Mouse (Mus musculus): ENCODE data around the gene Tbc1d25. TPM values are rescaled to one million over a fixed set of nuclear protein-coding genes. Genes with fewer than 3 reads are reported as not detected.
A peak's percentile ranks its signal among the peaks of the same experiment; 100 is the strongest.

The Tbc1d25 gene
- 1 to 10 TPM; 3.1 to 5.5 (median 4.4) TPM for total RNA-seq (2022)

DNA sequence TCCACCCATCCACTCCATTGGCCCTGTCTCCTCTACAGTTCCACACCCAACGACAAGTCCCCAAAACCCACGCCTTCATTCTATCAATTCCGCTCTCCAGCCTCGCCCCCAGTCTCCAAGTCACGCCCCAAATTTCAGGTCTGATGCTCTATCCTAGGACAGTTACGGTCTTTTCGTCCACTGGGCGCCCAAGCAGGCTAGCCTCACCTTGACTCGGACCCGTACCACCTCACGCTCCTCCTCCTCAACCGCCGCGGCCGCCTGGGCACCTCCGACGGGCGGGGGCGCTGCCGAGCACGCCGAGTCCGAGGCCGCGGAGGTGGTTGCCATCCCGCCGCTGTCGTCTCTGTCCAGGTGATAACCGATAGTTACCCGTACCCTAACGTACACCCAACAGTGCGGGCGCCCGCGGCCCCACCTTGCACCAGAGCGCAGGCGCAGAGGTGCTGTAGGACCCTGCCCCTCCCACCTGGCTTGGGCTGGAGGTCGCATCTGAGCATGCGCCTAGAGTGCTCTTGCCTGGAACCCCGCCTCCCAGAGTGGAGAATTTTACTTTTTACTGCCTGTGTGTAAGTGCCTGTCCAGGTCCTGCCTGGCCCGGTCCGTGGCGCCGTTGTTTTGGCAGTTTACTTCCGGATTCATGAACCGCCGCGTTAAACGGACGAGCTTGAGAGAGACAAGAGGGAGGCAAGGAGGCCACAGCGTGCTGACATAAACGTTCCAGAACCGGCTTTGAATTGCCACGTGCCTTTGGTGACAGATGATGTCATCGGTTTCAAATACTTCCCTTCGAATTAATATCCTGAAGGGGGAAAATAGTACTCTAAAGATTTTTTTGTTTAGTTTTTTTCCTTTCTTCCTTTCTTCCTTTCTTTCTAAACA lies at the start of gene Tbc1d25:
Gene Tbc1d25 (minus strand): TSS at position 678 of the 882 bp plus-strand sequence.
- DNase-seq (ENCODE audit: low spot score), result peak; percentile 83

DNA sequence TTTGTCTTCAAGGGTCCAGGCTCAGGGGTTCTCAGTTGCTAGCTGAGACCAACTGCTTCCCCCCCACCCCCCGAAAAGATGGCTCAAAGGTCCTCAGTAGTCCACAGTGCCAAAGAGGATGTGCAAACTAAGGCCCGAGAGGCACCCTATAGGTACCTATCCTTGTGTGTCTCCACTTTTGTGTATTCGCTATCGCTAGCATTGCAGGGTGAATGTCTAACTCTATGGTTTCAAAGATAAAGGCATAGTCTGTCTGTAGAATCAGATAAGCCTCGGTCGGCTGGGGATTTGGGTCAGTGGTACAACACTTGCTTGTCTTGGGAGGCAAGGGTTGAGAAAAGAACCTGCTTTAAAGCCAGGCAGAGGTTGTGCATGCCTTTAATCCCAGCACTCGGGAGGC lies 47.5 kb upstream of the Tbc1d25 start:
- no peak for DNase-seq (ENCODE audit: low spot score)

DNA sequence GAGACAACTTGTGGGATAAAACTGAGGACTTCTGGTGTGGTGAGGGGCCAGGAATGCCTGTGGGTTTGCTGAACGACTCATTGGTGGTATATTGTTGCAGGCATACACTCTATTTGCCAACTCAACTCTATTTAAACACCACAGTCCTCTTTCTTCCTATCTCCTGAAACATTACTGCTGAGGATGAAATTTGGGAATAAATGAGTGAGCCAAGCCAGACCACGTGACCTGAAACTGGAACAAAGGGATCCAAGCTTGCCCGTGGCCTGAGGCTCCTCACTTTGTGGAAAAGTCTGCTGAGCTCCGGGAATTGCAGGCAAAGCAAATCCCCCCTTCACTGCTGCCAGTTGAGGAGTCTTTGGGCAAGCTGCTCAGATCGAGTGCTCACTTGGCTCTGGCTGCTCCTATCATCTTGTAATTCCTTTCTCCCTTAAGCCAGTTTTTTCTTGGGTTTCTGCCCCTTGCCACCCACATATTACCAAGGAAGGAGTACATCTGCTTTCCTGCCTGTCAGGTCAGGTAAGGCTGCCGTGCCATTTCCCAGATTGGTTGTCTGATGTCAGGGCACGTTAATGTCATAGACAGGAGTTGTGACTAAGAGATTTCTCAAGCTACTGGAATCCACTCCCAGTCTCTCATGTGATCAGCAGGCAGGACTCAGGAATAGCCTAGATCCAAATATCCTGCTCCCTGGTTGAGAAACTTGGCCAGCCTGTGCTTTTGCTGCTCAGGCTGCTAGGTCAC lies 46.9 kb upstream of the Tbc1d25 start:
- DNase-seq (ENCODE audit: low spot score), result peak; percentile 1

DNA sequence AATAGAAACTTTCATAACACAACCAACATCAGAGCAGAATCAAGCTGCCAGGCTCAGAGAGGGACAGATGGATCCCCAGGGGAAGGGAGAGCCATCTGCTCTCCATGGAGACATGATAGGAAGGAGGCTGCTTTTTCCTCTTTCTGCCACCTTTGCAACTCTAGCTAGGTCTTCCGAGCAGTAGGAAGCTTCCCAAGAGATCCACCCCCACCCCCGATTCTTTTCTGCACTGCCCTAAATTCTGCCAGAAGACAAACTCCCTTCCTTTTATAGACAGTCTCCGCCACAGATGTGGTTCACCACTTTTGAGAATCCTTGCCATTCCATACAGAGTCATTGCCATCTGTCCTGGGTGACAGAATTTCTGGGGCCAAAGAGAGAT lies 46.3 kb upstream of the Tbc1d25 start:
- DNase-seq (ENCODE audit: low spot score), result no peak

DNA sequence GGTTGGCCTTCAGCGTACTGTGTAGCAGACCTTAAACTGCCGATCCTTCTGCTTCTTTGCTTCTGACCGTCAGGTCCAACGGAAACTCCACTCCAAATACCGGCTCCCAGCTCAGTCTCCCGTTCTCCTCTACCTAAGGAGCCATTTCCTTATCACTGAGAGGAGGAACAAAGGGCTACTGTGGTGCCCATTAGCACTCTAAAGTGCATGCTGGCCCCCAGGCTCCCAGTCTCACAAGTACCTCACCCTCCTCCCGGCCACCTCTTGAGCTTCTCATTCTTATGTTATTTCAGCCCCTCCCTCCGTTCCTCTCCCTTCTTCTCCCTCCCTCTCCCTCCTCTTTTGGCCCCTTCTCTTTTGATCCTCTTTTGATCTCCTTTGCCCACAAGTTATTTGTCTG lies 43.7 kb upstream of the Tbc1d25 start:
- no peak for DNase-seq (ENCODE audit: low spot score)

DNA sequence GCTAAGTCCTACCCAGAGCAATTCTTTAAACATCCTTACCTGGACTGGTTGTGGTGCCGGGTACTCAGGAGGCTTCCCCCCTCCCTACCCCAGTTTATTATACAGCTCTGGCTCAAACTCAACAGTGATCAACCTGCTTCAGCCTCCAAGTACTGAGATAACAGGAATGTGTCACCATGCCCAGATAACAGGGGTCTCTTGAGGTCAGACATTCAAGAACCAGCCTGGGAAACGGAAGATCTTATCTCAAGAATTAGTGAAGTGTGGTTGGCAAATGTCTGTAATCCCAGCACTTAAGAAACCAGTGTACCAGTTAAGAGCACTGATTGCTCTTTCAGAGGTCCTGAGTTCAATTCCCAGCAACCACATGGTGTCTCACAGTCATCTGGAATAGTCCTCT lies 42.1 kb upstream of the Tbc1d25 start:
- no peak for DNase-seq (ENCODE audit: low spot score)

DNA sequence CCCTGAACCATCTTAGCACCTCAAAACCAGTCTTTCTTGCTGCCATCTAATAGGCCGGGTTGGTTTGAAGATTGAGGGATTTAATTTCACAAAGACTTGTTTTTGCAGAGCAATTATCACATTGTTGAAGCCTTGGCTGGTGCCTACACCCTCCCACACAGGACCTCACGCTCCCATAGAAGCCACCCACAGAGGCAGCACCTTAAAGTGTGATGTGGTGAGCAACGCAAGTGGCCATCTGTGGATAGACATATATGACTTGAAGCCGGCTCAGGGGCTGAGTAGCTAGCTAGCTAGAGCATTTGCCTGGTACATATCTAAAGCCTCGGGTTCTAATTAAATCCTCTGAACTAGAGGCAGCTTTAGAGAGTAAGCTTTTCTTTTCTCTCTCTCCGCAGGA lies 41.4 kb upstream of the Tbc1d25 start:
- DNase-seq (ENCODE audit: low spot score), result no peak

DNA sequence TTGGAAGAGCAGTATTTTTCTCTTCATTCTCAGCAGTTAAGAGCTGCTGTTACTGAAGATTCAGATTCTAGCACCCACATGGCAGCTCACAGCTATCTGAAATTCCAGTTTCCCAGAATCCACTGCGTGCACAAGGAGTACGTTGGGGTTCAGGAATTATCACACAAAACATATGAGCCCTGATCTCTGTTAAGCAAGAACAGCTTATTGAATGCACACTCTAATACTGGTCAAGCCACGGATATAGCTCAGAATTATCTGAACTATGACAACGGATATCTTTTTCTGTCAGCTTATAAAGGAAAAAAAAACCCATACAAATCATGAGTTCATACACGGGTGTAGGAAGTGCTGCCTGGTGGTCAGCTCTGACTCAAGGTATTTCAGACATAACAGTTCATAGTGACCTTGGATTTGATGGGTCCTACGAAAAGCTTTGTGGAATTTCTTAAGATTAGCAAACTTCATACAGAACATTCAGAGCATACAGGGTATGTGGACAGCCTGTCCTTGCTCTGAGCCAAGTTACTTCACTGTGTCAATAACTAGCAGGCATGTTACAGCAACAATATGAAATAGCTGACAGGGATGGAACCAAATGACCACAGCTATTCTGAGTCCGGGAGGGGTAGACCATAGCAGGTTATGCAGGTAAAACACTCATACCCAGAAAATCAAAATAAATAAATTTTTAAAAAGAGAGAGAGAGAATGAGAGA lies 35.7 kb upstream of the Tbc1d25 start:
- no peak for DNase-seq (ENCODE audit: low spot score)

DNA sequence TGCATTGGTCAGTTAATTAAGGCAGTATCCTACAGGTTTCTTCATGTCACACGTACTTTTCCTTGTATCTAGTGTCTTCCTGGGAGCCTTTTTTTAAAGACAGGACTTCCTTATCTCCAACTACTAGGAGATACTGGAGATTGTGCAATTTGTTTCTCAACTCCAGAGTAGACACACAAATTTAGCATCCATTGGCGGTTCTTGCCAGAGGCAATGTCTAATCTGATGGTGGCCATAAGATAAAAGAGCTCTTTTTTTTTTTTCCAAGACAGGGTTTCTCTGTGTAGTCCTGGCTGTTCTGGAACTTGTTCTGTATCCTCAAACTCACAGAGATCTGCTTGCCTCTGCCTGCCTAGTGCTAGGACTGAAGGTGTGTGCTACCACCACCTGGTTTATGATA lies 33.7 kb upstream of the Tbc1d25 start:
- DNase-seq (ENCODE audit: low spot score), result no peak

DNA sequence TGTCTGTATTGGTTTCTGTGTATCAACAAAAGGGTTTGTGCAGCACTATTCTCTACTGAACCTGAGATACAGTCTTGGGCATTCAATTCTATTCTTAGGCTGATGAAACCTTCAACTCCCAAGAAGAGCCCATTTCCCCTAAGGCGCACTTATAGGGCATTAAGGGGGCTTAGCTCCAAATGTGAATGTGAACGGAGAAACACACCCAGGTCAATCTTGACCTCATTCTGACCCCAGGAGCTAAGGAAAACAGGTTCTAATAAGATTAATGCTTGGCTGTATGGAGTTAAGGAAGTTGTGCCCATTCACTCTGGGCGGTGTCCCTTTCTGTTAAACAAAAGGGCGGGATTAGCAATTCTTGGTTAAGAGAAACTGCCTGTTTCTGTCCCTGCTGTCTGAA lies 31.2 kb upstream of the Tbc1d25 start:
- no peak for DNase-seq (ENCODE audit: low spot score)

DNA sequence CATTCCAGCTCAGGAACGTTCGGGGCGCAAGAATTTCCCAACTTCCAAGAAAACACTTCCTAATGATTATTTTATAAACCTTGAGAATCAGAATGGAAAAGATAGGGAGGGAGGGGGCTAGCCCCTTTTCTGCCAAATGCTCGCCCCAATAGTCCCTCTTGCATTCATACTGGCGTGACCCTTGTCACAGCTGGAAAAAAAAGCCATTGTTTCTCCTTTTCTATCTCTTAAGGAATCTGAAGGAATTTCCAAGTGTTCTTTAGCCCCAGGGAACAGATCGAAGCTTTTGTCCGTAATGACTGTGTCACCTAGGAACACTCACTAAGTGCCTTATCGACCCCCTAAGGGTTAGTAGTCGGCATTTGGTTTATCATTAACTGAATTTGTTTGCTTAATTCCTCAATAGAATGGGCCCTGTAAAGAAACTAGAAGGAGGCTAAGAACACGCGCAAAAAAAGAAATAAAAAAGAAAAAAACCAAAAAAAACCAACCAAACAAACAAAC lies 30.8 kb upstream of the Tbc1d25 start:
- DNase-seq (ENCODE audit: low spot score), result no peak

DNA sequence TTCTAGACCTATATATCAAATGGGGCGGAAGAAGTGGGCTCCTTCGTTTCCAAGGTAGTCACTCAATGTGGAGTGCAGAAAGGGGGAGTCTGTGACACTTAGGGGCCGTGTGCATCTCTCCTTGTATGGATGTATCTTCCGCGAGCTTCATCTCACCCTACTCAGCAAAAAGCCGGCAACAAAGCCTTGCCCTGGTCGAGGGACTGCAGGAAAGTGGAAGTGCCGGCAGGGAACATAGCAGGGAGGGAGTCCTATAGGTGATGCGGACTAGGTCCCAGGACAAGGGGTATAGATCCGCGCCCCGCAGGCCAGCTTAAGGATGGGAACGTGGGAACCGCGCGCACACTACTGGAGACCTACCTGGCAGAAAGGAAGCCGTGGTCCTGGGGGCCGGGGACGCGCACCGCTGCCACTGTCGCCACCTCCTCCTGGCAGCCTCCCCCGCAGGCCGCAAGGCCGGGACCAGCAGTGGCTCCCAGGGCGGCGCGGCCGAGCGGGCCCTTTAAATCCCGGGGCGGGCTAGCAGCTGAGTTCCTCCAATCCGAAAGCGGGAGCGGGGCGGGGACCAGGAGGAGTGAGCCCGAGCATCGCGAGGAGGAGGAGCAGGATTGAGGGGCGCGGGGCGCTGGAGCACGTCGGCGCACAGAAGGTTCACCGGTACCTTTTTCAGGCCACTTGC lies 30.2 kb upstream of the Tbc1d25 start, which contains the start of gene Porcn:
Gene Porcn (minus strand): TSS at position 511 of the 679 bp plus-strand sequence.
- peak; percentile 78 for DNase-seq (ENCODE audit: low spot score)

DNA sequence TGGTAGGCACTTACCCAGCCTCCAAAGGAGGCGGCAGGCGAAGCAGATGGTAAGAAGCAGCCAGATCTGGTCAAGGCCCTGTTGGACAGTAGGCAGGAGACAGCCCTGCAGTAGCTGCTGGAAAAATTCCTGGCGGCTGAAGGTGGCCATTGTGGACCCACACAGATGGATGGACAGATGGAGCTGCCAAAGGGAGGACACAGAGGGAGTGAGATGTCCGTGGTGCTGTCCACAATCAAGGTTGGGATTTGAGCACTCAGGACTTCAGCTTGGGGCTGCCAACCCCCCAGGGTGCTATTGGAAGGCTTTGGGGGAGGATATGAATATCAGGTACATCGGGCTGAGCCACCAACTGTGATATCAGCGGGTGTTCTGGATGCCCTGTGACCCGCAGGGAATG lies 29.6 kb upstream of the Tbc1d25 start:
- DNase-seq (ENCODE audit: low spot score), result no peak

DNA sequence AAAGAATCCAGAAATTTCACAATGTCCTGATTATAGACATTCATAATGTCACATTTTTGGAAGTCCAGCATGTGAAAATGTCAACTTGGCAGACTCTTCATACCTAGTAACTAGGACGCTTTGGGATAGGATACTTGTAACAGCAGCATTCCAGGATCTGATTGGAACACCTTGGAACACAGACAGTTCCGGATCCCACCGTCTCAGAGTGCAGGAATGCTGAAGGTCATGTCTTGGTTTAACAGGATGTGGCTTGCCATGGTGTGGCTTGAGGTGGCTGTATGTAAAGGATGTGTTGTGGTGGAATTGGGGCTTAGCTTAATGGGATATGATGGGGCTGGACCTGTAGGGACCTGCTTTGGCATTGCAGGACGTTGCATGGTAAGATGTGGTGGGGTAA lies 29.1 kb upstream of the Tbc1d25 start:
- no peak for DNase-seq (ENCODE audit: low spot score)

DNA sequence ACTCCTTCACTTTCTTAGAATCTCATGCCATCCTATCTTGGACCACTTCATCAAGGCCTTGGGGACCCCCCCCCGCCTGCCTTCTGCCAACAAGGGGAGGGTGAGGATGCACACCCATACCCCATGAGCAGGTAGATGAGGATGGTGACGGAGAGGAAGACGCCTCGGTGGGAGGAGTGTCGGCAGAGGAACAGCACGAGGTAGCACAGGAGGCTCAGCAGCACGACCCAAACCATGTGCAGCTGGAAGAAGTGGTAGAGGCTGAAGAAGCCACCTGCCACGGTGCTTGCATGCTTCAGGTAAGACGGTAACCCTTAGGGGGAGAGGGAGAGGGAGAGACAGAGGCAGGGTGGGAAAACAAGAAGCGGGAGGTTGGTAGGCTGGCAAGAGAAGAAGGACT lies 28.1 kb upstream of the Tbc1d25 start:
- DNase-seq (ENCODE audit: low spot score), result no peak

DNA sequence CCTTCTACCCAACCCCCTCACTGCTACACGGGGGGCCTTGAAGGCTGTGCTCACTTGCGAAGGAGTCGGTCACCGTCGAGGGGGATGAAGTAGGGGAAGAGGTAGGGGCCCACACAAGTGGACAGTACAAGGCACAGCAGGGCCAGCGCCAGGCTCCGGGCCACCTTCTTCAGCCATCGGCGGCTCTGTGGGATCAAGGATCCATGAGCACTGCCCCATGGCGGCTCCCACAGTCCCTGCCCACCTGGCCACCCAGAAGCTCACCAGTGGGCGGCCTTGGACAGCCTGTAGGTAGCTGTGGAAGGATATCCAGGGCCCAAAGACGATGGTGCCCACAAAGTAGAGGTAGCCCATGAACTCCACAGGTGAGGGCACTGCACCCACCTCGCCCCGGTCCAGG lies 27.1 kb upstream of the Tbc1d25 start:
- no peak for DNase-seq (ENCODE audit: low spot score)

DNA sequence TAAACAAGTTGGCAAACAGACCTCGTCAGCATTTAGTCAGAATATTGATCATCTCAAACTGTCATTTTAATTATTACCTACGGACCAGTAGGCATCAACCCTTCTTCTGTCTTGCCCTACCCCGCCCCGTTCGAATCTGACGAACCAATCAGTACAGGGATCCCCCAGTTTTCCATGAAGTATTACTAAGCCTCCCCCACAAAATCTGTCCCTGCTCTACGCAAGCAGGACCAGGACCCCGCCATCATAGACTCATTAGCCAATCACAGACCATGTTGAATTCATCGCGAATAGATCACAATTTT lies 17.4 kb upstream of the Tbc1d25 start, which contains the start of gene Ebp:
Gene Ebp (minus strand): TSS at position 94 of the 305 bp plus-strand sequence.
- DNase-seq (ENCODE audit: low spot score), result no peak

DNA sequence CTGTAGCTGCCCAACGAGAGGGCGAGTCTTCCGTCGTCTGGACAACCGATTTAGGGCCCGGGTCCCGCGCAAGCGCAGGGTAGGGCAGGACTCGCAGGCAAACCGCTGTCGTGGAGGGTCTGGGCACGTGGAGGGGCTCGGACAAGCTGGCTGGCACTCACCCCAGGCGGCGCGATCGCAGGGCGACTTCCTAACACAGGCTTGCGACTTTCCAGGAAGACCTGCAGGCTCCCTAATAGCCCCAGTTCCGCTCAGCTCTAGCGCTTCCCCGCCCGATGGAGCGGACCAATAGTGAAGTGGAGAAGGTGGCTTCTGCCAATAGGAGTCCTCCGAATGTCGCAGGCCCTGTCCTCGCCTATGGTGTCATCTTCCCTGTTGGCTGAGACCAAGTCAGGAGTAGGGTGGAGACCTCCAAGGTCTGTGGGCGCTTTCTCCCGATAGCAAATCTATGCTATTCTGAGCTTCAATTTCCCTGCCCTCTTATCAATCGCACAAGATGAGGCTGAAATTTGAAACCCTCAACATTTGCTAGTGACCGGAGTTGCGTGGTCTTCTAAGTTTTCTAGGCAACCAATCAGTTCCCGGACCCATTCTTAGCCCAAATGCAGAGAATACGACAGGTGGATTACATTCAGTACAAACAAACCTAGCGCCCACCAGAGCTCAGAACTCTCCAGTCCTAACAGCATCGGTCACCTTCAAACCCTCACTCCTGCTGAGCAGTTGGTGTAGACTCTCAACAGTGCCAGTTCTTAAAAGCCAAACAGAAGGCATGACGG lies 16.8 kb upstream of the Tbc1d25 start:
- DNase-seq (ENCODE audit: low spot score), result peak; percentile 84

DNA sequence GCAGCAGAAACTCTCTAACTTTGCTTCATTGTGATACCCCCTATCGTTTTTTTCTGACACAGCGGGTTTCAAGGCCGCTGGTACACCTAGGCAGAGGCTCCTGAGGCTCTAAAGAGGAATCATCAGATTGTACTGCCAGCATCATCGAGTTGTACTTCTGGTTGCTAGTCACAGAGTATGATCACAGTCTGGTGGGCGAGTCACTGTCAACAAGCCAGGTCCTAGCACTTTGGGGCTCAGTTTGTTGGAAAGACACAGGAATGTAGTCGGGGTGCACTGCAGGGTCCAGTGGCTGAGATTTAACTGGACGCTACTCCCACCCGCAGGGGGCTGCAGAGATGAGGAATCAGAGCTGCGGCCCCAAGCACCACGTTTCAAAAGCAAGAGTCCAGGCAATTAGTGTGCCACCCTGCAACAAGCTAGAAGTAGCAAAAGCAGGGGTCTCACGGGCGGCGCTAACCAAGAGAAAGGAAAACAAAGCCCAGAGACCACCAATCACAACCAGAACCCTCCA lies 16.2 kb upstream of the Tbc1d25 start:
- no peak for DNase-seq (ENCODE audit: low spot score)

DNA sequence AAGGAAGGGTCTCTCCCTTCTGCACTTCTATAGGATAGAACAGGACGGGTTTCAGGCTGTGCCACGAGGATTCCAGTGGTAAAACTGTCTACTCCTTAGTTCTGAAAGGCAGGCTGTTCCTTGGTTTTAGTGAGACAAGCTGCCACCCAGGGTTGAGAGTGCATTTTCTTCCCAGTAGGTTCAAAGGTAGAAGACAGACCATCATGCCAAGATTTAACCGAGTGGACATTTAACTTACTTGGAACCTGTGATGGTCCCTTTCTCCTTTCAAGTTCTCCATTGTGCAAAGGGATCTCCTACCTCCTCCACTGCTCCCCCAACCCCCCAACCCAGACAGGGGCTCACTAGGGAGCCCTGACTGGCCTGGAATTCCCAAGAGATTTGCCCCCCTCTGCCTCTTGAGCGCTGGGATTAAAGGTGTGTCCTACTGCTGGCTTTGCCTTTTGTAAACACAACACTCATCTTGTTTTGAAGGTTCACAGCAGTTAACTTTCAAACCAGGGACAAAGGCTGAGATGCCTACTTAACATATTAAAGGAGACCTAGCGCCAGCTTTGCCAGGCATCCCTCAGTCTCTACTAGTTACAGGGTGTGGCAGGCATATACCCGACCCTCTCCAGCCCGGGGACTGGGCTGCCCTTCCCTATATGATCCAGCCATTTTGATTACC lies 7.0 kb upstream of the Tbc1d25 start:
- no peak for DNase-seq (ENCODE audit: low spot score)
